Comparison of ENCODE assay signal across 10 mouse cellular contexts in the genomic region with DNA sequence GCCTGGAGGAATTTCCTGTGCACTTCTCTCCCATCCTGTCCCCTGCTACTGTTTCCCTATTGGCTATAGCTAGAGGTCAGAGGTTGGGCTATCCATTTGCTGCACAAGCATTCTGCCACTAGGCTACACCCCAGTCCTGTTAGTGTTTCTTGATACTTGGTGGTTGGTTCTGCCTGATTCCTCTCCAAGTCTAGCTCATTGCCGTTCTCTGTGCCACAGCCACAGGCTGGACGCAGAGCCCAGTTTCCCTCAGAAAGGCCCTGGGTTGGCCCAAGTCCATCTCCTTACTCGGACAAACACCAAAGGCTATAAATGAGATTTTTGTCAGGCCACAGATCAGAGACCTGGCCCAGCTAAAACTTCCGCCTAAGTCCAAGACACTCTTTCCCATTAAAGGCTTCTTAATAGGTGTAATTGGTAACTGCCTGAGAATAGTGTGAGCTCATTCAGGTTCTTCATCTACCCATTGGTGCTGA.
DNase-seq lines count a peak whose midpoint lies in the region; ATAC-seq lines count a peak whose summit lies in the region.
"Had no signal": no experiment of that assay in that cellular context is flagged by ENCODE, and none has a peak within 500 bp of the region (broad histone marks: within the 10 kb centered on the region; RNA-seq: fewer than 3 reads in every experiment).

No protein-coding gene starts in this region.

- DNase-seq in kidney, postnatal 14 days, result peak; percentile 20
- DNase-seq in brain, embryonic 18.5 days (ENCODE audit: low read depth, low spot score), result peak; percentile 22
- DNase-seq in left cerebral cortex, postnatal 4 days, result peak; percentile 49
- no peak for DNase-seq in adrenal gland, postnatal 14 days
- DNase-seq in ovary, postnatal 10 days (ENCODE audit: low spot score), result no peak

- 73% methylated on average over 4 of the region's 4 CpGs for WGBS in kidney, embryonic 15.5 days
- WGBS in forebrain, embryonic 15.5 days, result 27% methylated on average over 4 of the region's 4 CpGs

- no peak overlapping the region for H3K27ac ChIP-seq in kidney, embryonic 15.5 days
- peak overlapping the region; percentile 4; the same call in 1 of the 2 replicates for H3K27ac ChIP-seq in forebrain, embryonic 15.5 days (replicated peaks)
- H3K27ac ChIP-seq: embryonic facial prominence, embryonic 12.5 days; neural tube, embryonic 12.5 days had no signal

- no peak overlapping the region for H3K9ac ChIP-seq in kidney, embryonic 15.5 days
- no peak overlapping the region for H3K9ac ChIP-seq in forebrain, embryonic 15.5 days (replicated peaks)
- H3K9ac ChIP-seq: embryonic facial prominence, embryonic 12.5 days; neural tube, embryonic 12.5 days had no signal

- no peak overlapping the region for H3K4me2 ChIP-seq in kidney, embryonic 15.5 days
- H3K4me2 ChIP-seq in forebrain, embryonic 15.5 days (replicated peaks), result no peak overlapping the region
- H3K4me2 ChIP-seq: embryonic facial prominence, embryonic 12.5 days; liver, embryonic 11.5 days; neural tube, embryonic 12.5 days had no signal

- no peak overlapping the region for H3K4me3 ChIP-seq in kidney, embryonic 15.5 days (replicated peaks)
- no peak overlapping the region for H3K4me3 ChIP-seq in forebrain, embryonic 15.5 days
- H3K4me3 ChIP-seq: embryonic facial prominence, embryonic 12.5 days; neural tube, embryonic 12.5 days had no signal

- H3K36me3 ChIP-seq in kidney, embryonic 15.5 days, result no peaks in the 10 kb centered on the region
- H3K36me3 ChIP-seq in forebrain, embryonic 15.5 days, result no peaks in the 10 kb centered on the region
- H3K36me3 ChIP-seq: embryonic facial prominence, embryonic 12.5 days; neural tube, embryonic 12.5 days had no signal

- H3K9me3 ChIP-seq in kidney, embryonic 15.5 days (replicated peaks), result no peaks in the 10 kb centered on the region
- H3K9me3 ChIP-seq in forebrain, embryonic 15.5 days, result no peaks in the 10 kb centered on the region
- H3K9me3 ChIP-seq: embryonic facial prominence, embryonic 12.5 days; neural tube, embryonic 12.5 days had no signal

- H3K27me3 ChIP-seq in kidney, embryonic 15.5 days, result no peaks in the 10 kb centered on the region
- no peaks in the 10 kb centered on the region for H3K27me3 ChIP-seq in forebrain, embryonic 15.5 days
- H3K27me3 ChIP-seq: embryonic facial prominence, embryonic 12.5 days; neural tube, embryonic 12.5 days had no signal

- intact Hi-C loops in left cerebral cortex, postnatal 4 days (cut with DNase I), result no loop called here

- no peak for ATAC-seq in kidney, embryonic 15.5 days (replicated peaks; ENCODE audit: low FRiP score)
- ATAC-seq in forebrain, embryonic 15.5 days (replicated peaks), result peak; percentile 70

- H3K4me1 ChIP-seq in kidney, embryonic 15.5 days, result peaks cover 11% of the 10 kb centered on the region; the same call in 1 of the 2 replicates
- peaks cover 15% of the 10 kb centered on the region for H3K4me1 ChIP-seq in forebrain, embryonic 15.5 days
- H3K4me1 ChIP-seq: neural tube, embryonic 12.5 days had no signal

Comparison
In these comparisons a context has a peak if more than half of its experiments do, and no peak if none do; other contexts are left out.
1. DNase-seq: peak in kidney, postnatal 14 days (single experiment), brain, embryonic 18.5 days (single experiment) and left cerebral cortex, postnatal 4 days (single experiment); none in adrenal gland, postnatal 14 days (single experiment) and ovary, postnatal 10 days (single experiment).